Mouse (Mus musculus) fat pad, adult 2 months (tissue): ENCODE measurements at regions not wholly inside any gene's neighbourhood (a gene's known extent, or its start where the extent isn't known, plus 50 kb on each side); places are given as distances from the start of the nearest gene placed in this dataset.
A peak's percentile ranks its signal among the peaks of the same experiment; 100 is the strongest.

Source experiments
- DNase-seq: peaks from one replicate; pipeline ENCODE4 v3.0.0-alpha.2; 2011; ENCODE audit warnings: low read depth, low spot score; ENCODE audit errors: extremely low read depth

DNA sequence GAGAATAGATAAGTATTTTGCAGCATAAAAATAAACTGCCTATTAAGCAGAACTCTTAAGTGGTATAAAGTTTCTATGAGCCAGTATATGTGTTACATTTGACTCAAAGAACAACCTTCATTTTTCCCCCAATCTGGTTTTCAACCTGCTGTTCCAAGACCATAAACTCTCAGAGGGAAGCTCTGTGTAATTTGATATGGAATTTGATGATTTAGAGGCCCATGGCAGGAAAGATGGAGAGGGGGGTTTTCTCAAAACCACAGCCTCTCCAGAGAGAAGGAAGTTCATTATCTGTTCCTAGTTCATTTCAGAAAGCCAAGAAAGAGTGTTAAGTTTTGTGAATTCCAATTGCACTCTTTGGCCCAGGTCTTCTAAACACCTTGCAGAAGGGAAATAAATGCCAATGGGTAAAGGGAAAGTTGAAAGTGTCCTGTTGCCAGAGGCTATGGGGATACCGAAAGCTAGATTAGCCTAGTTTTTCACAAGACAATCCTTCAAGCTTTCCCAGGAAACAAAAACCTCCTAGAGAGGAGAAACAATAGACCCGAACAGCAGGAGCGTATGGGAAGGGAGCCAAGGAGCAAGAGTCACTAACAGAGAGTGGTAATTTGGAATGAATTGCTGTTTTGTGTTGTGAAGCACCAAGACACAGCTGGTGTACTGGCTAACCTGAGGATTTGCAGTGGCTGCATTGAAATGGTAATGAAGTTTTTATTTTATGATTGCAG is 165.2 kb upstream of the Atp2b1 start:
- no peak for DNase-seq

DNA sequence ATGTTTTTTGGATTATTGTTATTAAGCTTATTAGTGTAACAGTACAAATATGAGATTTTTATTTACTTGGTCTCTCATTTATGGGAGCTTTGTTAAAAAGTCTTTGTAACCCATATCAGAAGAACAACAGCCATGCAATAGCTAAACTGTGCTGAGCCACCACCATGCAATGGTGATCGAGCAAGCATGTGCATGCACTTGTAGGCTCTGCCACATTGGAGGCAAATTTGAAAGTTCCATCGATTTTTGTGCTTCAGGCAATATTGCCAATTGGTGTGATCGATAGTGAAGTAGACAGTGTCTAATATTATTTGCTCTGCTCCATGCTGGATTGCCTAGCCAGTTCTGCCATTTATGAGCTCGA is 164.6 kb upstream of the Atp2b1 start:
- no peak for DNase-seq

GRCm38 (mm10) chr10:98751376-98752058 is 162.7 kb upstream of the Atp2b1 start:
- no peak for DNase-seq

- DNase-seq: no peak
These were observed 153.1 kb upstream of the Atp2b1 start for GRCm38 (mm10) chr10:98761080-98761479.

GRCm38 (mm10) chr10:98765786-98766419 is 148.3 kb upstream of the Atp2b1 start:
- no peak for DNase-seq

DNA sequence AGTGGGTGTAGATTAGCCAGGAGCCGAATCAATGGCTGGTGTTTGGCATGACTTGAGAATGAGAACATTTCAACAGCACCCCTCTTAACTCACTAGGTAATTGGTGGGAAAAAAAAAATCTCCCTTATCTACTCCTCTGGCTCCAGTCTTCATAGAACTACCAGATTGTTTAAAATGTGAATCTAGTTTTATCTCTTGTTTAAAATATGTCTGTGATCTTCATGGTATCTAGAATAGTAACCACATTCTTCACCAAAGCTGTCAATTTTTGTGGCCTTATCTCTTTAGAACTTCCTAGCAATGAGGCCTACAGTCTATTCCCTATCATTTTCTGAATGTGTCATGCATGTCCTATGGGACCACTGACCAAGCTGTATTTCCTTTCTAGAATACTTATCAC is 134.4 kb upstream of the Atp2b1 start:
- no peak for DNase-seq

GRCm38 (mm10) chr10:98780938-98781337 is 133.3 kb upstream of the Atp2b1 start:
- no peak for DNase-seq

- DNase-seq: no peak
These were observed 132.3 kb upstream of the Atp2b1 start for GRCm38 (mm10) chr10:98781888-98782351.

DNA sequence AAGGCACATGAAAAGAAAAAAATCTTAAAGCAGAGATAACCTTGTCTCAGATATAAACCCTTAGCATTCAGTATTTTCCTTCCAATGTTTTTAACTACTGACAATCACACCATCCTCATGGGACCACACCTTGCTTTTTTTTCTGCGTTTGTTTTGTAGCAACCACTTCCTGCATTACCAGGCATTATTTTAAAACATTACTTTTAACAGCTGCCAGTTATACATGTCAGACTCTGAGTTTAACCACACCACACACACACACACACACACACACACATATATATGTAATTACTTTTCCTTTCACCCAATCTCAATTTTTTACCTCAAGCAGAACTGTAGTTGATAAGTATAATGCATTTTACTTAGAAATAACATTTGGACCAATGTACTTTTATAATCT is 128.8 kb upstream of the Atp2b1 start:
- no peak for DNase-seq

DNA sequence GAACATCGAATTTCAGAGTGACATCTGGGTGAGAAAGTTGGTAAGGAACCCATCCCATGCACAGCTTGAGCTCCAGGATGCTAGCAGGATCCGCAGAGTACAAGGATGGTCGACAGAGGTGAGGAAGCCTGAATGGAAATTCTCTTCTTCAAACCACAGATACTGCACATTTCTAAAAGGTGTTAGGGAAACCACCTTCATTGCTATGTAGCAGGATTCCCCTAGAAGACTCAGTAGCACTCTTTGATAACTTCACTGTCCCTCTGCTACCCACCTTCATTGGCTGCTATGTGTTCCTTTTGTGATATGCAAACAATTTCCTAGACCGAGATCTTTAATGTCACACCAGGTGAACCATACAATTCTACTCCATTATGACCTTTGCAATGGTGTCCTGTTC is 128.1 kb upstream of the Atp2b1 start:
- DNase-seq: no peak

- DNase-seq: no peak
These were observed 124.4 kb upstream of the Atp2b1 start for GRCm38 (mm10) chr10:98789763-98790162.

DNA sequence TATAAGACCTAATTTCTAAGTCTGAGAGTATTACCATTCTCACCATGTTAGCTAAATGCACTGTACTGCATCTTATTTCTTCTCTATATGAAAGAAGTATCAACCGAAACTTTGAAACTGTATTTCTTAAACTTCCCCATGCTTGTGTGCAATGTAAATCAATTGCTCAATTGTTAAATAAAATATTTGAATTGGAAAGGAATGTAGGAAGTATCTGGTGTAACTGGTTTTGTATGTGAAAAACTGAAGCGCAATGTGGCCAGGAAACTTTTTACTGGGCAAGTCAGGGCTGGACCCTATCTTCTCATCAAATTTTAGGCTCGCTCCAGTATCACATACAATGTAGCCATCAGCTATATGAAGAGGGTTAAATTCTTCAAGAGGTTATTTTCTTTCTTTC is 123.8 kb upstream of the Atp2b1 start:
- DNase-seq: peak; percentile 13

GRCm38 (mm10) chr10:98792019-98792741 is 122.0 kb upstream of the Atp2b1 start:
- no peak for DNase-seq

DNA sequence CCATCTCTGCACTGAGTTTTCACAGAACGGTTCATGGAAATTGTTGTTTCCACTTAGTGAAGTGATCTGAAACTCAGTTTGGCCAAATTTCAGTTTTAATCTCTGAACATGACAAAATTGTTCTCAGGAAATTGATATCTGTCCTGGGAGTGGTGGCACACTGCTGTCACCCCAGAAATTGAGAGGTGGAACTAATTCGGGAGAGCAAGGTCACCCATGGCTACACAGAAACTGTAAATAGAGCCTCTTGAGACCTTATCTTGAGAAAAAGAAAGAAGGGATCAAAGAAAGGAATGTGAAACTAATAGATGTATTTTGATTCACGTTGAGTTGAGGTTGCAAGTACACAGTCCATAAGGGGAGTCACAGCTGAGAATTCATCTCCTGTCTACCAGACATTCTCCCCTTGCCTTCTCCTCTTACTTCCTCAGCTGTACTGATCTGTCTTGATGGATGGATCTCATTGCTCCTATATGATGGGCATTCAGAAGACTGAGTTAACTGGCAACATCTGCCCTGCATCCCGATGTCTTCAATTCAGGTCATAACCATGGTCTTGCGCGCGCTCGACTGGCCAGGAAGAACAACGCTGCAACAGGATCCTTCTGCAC is 120.2 kb upstream of the Atp2b1 start:
- DNase-seq: no peak

DNA sequence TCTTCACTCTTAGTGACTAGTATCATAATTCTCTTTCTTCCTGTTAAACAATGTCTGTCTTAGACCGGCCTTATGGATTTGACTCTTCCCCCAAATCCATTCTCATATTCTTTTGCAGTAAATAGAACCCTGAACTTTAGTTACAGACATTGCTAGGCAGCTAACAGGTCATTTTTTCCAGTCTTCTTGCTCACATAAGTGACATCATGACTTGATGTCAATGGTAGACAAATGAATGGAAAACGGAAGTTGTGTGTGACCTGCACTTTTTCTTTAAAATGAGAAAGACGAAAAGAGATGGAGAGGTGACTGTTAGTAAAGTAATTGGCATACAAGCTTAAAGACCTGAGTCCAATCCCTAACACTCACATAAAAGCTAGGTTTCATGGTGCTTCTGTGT is 118.2 kb upstream of the Atp2b1 start:
- DNase-seq: no peak

- DNase-seq: no peak
These were observed 115.4 kb upstream of the Atp2b1 start for GRCm38 (mm10) chr10:98798634-98799415.

DNA sequence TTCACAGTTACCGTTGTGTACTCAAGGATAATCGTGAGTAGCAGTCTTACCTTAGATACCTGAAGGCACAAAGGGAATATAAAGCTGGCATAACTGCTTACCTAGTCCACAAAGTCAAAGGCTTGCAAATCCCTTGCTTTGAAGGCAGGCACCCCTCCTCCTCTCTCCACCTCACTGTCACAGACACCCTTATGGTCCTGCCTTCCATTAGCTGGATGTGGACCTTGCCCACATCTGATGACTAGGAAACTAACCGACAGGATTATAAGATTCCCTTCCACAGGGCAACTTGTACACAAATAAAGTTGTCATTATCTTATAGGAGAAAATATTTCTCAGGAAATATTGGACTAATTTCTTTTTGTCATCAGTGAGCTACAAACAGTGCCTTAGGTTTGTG is 114.4 kb upstream of the Atp2b1 start:
- no peak for DNase-seq

DNA sequence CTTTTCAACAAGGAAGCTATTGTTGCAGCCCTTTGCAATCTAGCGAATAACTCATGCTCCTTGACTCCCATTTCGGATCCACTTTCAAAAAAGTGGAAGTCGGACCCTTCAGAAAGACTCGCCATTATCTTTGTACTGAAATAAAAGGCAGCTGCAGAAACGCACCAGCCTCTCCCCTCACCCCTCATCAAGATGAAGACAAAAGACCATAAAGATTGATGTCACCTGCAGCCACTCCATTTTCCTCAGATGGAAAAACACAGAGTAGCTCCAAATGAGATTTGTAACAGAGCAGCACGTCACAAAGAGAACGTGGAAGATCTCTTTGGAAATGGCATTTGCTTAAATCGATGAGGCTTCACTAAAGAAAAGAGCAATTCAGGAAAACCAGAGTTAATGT is 113.3 kb upstream of the Atp2b1 start:
- DNase-seq: no peak

- DNase-seq: no peak
These were observed 109.2 kb upstream of the Atp2b1 start for GRCm38 (mm10) chr10:98805013-98805412.

DNA sequence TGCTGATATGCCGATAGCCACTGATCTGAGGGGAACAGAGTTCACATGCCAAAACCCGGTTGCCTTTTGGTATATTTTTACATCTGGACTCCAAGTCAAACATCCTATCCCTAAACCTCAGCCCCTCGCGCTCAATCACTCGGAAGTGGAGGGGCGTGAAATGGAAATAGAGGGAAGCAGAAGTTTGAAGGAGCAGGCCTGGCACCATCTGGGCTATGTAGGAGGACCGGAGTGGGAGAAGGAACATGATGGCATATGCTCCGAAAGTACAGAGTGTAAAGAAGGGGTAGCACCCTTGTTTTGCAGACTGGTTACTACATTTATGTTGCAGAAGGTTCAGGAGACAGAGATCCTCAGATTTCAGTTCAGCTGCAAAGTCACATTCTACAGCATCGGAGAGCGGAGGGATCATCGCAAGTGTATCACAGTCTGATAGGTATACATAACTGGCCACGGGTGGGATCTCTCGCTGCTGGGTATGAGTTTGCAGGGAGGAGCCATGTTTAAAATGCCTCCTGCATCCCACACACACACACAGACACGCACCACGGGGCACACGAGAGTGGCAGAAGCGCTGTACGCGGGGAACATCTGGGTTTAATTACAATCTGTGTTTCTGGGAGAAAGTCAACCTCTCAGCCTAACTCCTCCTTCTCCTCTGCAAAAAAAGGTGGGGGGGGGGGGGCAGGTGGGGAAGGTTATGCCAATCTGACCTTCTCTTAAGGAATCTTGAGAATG is 107.2 kb upstream of the Atp2b1 start:
- no peak for DNase-seq
